Mouse (Mus musculus) left cerebral cortex, adult 2 months (tissue): ENCODE data around the gene Acsbg2. TPM values are rescaled to one million over a fixed set of nuclear protein-coding genes. Genes with fewer than 3 reads are reported as not detected.

Experiments
- DNase-seq, 2 experiments: peaks; one replicate each; pipeline ENCODE4 v3.0.0; 2021 to 2022; ENCODE audit warnings: low spot score in 2 of 2, mixed read lengths in 1 of 2; ENCODE audit errors: extremely low spot score in 1 of 2
- H3K27ac ChIP-seq: fragments of 200-600 bp; 2 replicates; pipeline ENCODE4 v1.8.1; 2022
- H3K4me3 ChIP-seq: fragments of 200-600 bp; 2 replicates; pipeline ENCODE4 v1.8.1; 2022
- CTCF ChIP-seq: fragments of 200-600 bp; IDR thresholded peaks from 2 replicates; pipeline ENCODE4 v1.8.1; 2022; ENCODE audit warnings: antibody characterized with exemption, mild to moderate bottlenecking, moderate library complexity
- intact Hi-C: fragments of 180-260 bp; cut with DNase I; formaldehyde crosslinking; loops from one replicate; pipeline ENCODE4 v1.15.1; 2025
- total RNA-seq, 2 experiments: library from RNA; stranded (reverse); gene quantifications; 2 replicates each; pipeline ENCODE4 v1.2.3; 2021

The Acsbg2 gene
- total RNA-seq, 2 experiments from 2014 or later = not detected

GRCm38 (mm10) chr17:56869481-56869977 is 4.7 kb downstream of the Acsbg2 start:
- Histone ChIP-seq H3K27ac (no peak overlapping the region), H3K4me3 (no peak overlapping the region)
- intact Hi-C loops = no loop called here
- no peak for TF ChIP-seq CTCF
- DNase-seq = no peak

- H3K4me3 ChIP-seq = no peak overlapping the region
- intact Hi-C loops = no loop called here
Measured at GRCm38 (mm10) chr17:56866071-56866470, 8.2 kb downstream of the Acsbg2 start.

GRCm38 (mm10) chr17:56861197-56861596 is 13.1 kb downstream of the Acsbg2 start:
- DNase-seq = no peak
- intact Hi-C loops = no loop called here
- Histone ChIP-seq H3K27ac (no peak overlapping the region), H3K4me3 (no peak overlapping the region)
- no peak for TF ChIP-seq CTCF

More at GRCm38 (mm10) chr17:56866071-56866470, 8.2 kb downstream of the Acsbg2 start:
- H3K27ac ChIP-seq = no peak overlapping the region
- DNase-seq = no peak
- no peak for TF ChIP-seq CTCF

DNA sequence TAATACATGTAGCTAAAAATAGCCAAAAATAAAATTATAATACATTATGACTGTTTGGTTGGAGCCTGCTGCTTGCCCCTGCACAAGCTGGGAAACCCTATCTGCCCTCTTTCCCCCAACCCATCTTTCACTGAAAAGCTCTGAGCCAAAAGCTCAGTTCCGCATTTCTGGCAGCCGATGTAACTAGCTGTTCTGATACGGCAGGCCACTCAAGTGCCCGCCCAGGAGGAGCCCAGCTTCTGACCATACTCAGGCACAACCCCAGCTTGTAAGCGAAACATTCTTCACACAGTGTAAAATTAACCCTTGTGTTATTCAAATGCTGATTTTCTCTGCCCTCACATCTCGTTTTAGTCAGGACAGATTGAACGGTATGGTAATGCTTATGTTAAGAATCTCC is 15.3 kb downstream of the Acsbg2 start:
- intact Hi-C loops = loop anchor here (1.0 kb wide), 1 partner anchor 51 kb away; no protein-coding TSS in a partner anchor
- DNase-seq = no peak
- no peak overlapping the region for H3K4me3 ChIP-seq
- no peak for TF ChIP-seq CTCF
- no peak overlapping the region for H3K27ac ChIP-seq

GRCm38 (mm10) chr17:56858216-56858615 is 16.0 kb downstream of the Acsbg2 start:
- no peak overlapping the region for H3K27ac ChIP-seq
- DNase-seq = peak; percentile 24 to 32
- no peak overlapping the region for H3K4me3 ChIP-seq
- intact Hi-C loops = loop anchor here (1.0 kb wide), 1 partner anchor 50 kb away; no protein-coding TSS in a partner anchor
- TF ChIP-seq CTCF = peak; percentile 84

GRCm38 (mm10) chr17:56855421-56855820 is 18.8 kb downstream of the Acsbg2 start:
- TF ChIP-seq CTCF = no peak
- intact Hi-C loops = no loop called here
- DNase-seq = no peak
- H3K27ac ChIP-seq = no peak overlapping the region
- no peak overlapping the region for H3K4me3 ChIP-seq

GRCm38 (mm10) chr17:56851167-56851566 is 23.1 kb downstream of the Acsbg2 start:
- H3K4me3 ChIP-seq = no peak overlapping the region
- intact Hi-C loops = no loop called here
- TF ChIP-seq CTCF = no peak
- DNase-seq = no peak
- no peak overlapping the region for H3K27ac ChIP-seq

DNA sequence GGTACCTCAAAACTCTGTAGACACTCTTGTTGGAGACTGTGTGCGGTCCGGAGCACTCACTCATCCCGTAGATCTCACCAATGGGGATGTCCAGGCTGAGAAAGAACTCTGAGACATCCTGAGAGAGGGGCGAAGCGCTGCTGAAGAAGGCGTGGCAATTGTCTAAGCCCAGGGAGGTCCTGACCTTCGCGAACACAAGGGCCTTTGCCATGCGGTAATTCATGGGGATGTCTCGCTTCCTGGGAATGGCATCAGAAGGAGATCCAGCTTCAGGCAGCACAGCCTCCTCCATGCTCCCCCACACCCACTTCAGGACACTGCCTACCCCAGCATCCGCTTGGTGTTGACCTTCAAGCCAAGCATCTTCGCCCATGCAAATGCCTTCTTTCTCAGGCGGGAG is 24.5 kb downstream of the Acsbg2 start:
- Histone ChIP-seq H3K27ac (no peak overlapping the region), H3K4me3 (no peak overlapping the region)
- intact Hi-C loops = no loop called here
- DNase-seq = no peak
- no peak for TF ChIP-seq CTCF

GRCm38 (mm10) chr17:56848785-56849184 is 25.5 kb downstream of the Acsbg2 start:
- no peak overlapping the region for H3K4me3 ChIP-seq
- no peak overlapping the region for H3K27ac ChIP-seq
- intact Hi-C loops = no loop called here
- no peak for TF ChIP-seq CTCF
- no peak for DNase-seq

GRCm38 (mm10) chr17:56843678-56844077 is 30.6 kb downstream of the Acsbg2 start:
- no peak for DNase-seq
- Histone ChIP-seq H3K27ac (no peak overlapping the region), H3K4me3 (no peak overlapping the region)
- intact Hi-C loops = no loop called here
- no peak for TF ChIP-seq CTCF

DNA sequence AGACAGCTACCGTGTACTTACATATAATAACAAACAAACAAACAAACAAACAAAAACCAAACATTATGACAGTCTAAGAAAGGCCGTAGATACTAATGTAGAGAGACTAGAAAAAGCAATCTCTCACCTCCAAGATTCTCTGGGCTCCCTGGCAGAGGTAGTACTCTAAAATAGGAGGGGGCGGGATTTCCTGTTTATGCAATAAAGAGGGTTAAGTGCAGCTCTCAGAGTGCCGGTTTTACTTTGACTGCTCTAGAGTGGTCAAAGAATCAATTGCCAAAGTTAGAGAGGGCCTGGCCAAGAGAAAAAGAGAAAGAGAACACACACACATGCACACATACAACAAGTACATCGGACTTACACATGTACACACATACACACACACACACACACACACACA is 32.1 kb downstream of the Acsbg2 start:
- intact Hi-C loops = no loop called here
- H3K4me3 ChIP-seq = no peak overlapping the region
- no peak overlapping the region for H3K27ac ChIP-seq
- no peak for DNase-seq
- no peak for TF ChIP-seq CTCF

DNA sequence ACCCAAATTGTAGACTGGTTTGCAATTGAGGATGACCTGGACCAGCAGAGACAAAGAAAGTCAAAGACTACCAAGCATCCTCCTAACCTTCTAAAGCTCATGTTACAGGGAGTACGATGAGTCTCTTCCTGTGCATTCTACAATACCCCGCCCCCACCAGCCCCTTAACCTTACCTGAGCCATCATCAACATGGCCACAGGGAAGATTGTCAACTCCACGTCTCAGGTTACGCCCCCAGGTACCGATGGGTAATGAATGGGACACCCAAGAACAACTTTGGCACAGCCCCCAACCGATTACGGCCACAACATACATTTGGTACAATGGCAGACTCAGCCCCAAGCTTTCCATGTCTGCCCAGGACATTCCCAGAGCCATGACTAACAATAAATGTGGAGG is 33.7 kb downstream of the Acsbg2 start:
- Histone ChIP-seq H3K4me3 (no peak overlapping the region), H3K27ac (no peak overlapping the region)
- intact Hi-C loops = no loop called here
- TF ChIP-seq CTCF = no peak
- DNase-seq = no peak

DNA sequence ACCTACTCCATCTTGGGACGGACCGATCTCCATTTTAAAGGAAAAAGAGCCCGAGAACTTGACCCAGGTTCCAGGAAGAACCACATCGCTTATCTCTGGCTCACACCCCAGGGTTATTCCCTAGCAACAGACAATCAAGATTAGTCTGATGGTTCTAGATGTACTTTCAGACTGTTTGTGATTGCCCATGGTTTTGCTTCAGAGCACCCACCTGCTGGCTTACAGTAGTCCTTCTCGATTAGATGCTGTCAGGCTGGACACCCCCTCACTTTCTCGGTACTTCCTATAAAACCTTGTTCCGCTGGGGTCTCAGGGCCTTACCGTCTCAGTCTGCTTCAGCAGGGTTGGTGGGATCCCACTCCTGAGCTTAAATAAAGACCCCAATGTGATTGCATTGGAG is 37.9 kb downstream of the Acsbg2 start:
- no peak for TF ChIP-seq CTCF
- H3K4me3 ChIP-seq = no peak overlapping the region
- no peak overlapping the region for H3K27ac ChIP-seq
- no peak for DNase-seq
- intact Hi-C loops = no loop called here

DNA sequence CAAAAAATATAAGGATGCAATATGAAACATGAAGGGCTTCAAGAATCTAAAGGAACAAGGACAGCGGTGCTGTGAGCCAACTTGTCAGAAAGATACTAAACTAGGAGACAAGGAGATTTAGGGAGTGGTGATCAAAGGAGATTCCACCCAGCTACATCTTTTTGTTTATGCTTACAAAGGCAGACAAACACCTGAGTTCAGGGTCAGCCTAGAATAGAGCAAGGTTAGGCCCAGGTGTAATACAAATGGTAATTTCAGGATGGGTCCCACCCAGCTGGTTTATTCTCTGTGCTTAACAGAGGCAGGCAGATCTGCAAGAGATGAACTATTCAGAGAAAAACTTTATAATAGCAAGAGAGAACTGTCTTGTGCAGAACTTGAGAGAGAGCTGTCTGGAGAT is 40.9 kb downstream of the Acsbg2 start:
- H3K27ac ChIP-seq = no peak overlapping the region
- no peak overlapping the region for H3K4me3 ChIP-seq
- DNase-seq = no peak
- intact Hi-C loops = no loop called here
- no peak for TF ChIP-seq CTCF
